ENCODE assay signal across 7 mouse cellular contexts in the genomic region with DNA sequence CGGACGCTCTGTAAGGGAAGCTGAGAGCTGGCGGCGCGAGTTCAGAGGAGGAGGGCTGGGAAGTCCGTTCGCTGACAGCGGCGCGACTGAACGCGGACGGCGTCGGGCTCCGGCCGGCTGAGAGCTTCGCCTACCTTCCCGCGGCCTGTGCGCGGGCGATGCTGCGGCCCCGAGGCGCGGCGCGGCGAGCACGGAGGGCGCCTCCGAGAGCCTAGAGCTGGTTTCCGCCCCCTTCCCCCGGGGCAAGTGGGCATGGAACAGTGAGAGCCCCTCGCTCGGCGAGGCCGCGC. TPM values are rescaled to one million over a fixed set of nuclear protein-coding genes. Genes with fewer than 3 reads are reported as not detected.
DNase-seq lines count a peak whose midpoint lies in the region; ATAC-seq lines count a peak whose summit lies in the region.

No protein-coding gene starts in this region.

- H3K9me3 ChIP-seq in neural tube, embryonic 11.5 days (ENCODE audit: control insufficient read depth, low read length) = no peaks in the 10 kb centered on the region
- peaks cover 4% of the 10 kb centered on the region; the same call in 1 of the 2 replicates for H3K9me3 ChIP-seq in erythroblast, embryonic 14.5 days (ENCODE audit: control insufficient read depth, low read length)
- no peaks in the 10 kb centered on the region for H3K9me3 ChIP-seq in limb, embryonic 13.5 days
- no peaks in the 10 kb centered on the region for H3K9me3 ChIP-seq in stomach, embryonic 14.5 days (ENCODE audit: control insufficient read depth, low read depth, low read length)

- H3K4me3 ChIP-seq in neural tube, embryonic 11.5 days (ENCODE audit: low read depth, low read length) = peak overlapping the region; percentile 72
- peak overlapping the region; percentile 64 for H3K4me3 ChIP-seq in erythroblast, embryonic 14.5 days (replicated peaks)
- peak overlapping the region; percentile 88 for H3K4me3 ChIP-seq in limb, embryonic 13.5 days
- peak overlapping the region; percentile 58 for H3K4me3 ChIP-seq in stomach, embryonic 14.5 days (ENCODE audit: low read depth, low read length)

- H3K4me2 ChIP-seq in neural tube, embryonic 11.5 days (ENCODE audit: low read depth) = peak overlapping the region; percentile 92
- H3K4me2 ChIP-seq in limb, embryonic 13.5 days (replicated peaks) = peak overlapping the region; percentile 92
- H3K4me2 ChIP-seq in stomach, embryonic 14.5 days (replicated peaks; ENCODE audit: low read depth, low read length) = peak overlapping the region; percentile 97

- peak overlapping the region; percentile 72 for H3K27ac ChIP-seq in neural tube, embryonic 11.5 days (ENCODE audit: low read depth, low read length)
- peak overlapping the region; percentile 92 for H3K27ac ChIP-seq in limb, embryonic 13.5 days
- peak overlapping the region; percentile 82 for H3K27ac ChIP-seq in stomach, embryonic 14.5 days (ENCODE audit: low read length)

- peak; percentile 49; the same call in 1 of the 2 replicates for ATAC-seq in neural tube, embryonic 11.5 days (ENCODE audit: insufficient read depth, low FRiP score, low TSS enrichment)
- peak; percentile 49; the same call in 1 of the 2 replicates for ATAC-seq in limb, embryonic 13.5 days (ENCODE audit: low FRiP score, low read depth)
- peak; percentile 30 for ATAC-seq in stomach, embryonic 14.5 days (ENCODE audit: insufficient number of reproducible peaks, insufficient read depth, low FRiP score, low read depth)

- WGBS in neural tube, embryonic 11.5 days = under 1% methylated on average over 37 of the region's 40 CpGs
- under 1% methylated on average over 39 of the region's 40 CpGs for WGBS in limb, embryonic 13.5 days
- under 1% methylated on average over 39 of the region's 40 CpGs for WGBS in stomach, embryonic 14.5 days

- H3K4me1 ChIP-seq in neural tube, embryonic 11.5 days (ENCODE audit: control insufficient read depth, insufficient read depth, low read length) = peaks cover 19% of the 10 kb centered on the region
- H3K4me1 ChIP-seq in erythroblast, embryonic 14.5 days (ENCODE audit: control insufficient read depth) = peaks cover 35% of the 10 kb centered on the region
- H3K4me1 ChIP-seq in limb, embryonic 13.5 days = peaks cover 51% of the 10 kb centered on the region
- peaks cover 22% of the 10 kb centered on the region for H3K4me1 ChIP-seq in stomach, embryonic 14.5 days (ENCODE audit: control insufficient read depth, insufficient read depth, low read length)

- H3K9ac ChIP-seq in neural tube, embryonic 11.5 days (ENCODE audit: low read length) = peak overlapping the region; percentile 73
- H3K9ac ChIP-seq in limb, embryonic 13.5 days = peak overlapping the region; percentile 88
- H3K9ac ChIP-seq in stomach, embryonic 14.5 days (replicated peaks; ENCODE audit: low read depth, low read length) = peak overlapping the region; percentile 55

- no peak for DNase-seq in neural tube, embryonic 11.5 days (ENCODE audit: low spot score)
- no peak for DNase-seq in neural tube, embryonic 10.5 days (ENCODE audit: extremely low spot score, low spot score)
- DNase-seq in cerebellum, postnatal 25 days = no peak
- no peak for DNase-seq in retina, embryonic 14.5 days (ENCODE audit: low spot score)

- peaks cover 6% of the 10 kb centered on the region for H3K27me3 ChIP-seq in neural tube, embryonic 11.5 days (ENCODE audit: control insufficient read depth, insufficient read depth, low read length)
- H3K27me3 ChIP-seq in erythroblast, embryonic 14.5 days (ENCODE audit: control insufficient read depth) = peaks cover 80% of the 10 kb centered on the region
- H3K27me3 ChIP-seq in limb, embryonic 13.5 days = peaks cover 20% of the 10 kb centered on the region
- H3K27me3 ChIP-seq in stomach, embryonic 14.5 days (ENCODE audit: control insufficient read depth, insufficient read depth, low read length) = no peaks in the 10 kb centered on the region

- no peaks in the 10 kb centered on the region for H3K36me3 ChIP-seq in neural tube, embryonic 11.5 days (ENCODE audit: control insufficient read depth, insufficient read depth, low read length)
- H3K36me3 ChIP-seq in erythroblast, embryonic 14.5 days (ENCODE audit: control insufficient read depth) = no peaks in the 10 kb centered on the region
- H3K36me3 ChIP-seq in limb, embryonic 13.5 days = no peaks in the 10 kb centered on the region
- no peaks in the 10 kb centered on the region for H3K36me3 ChIP-seq in stomach, embryonic 14.5 days (ENCODE audit: control insufficient read depth, insufficient read depth, low read length)

RNA-seq across cellular contexts. Expression of gene Abtb2, which starts 0.3 kb away (rescaled TPM):
- polyA plus RNA-seq in neural tube, embryonic 11.5 days (2014; fragmentation: Nextera tagmentation; extraction: Ambion mirVana) = 14.4 and 15.6 TPM in 2 replicates
- polyA plus RNA-seq in erythroblast, embryonic 14.5 days (2012) = 0.08 and 0.12 TPM in 2 replicates
- 17.6 and 20.5 TPM in 2 replicates for polyA plus RNA-seq in limb, embryonic 13.5 days (2015; fragmentation: Nextera tagmentation; extraction: Ambion mirVana)
- polyA plus RNA-seq in stomach, embryonic 14.5 days (2014; fragmentation: Nextera tagmentation; extraction: Ambion mirVana) = 4.0 and 4.4 TPM in 2 replicates
